Mouse (Mus musculus) heart, postnatal 0 days (tissue): ENCODE data around the gene Pla2g2f. TPM values are rescaled to one million over a fixed set of nuclear protein-coding genes. Genes with fewer than 3 reads are reported as not detected.

Experiments
- ATAC-seq: fragments of 200-750 bp; cut with Nextera tagmentation; 2 replicates; pipeline ENCODE4 v1.8.0; 2017; ENCODE audit warnings: low read depth, moderate number of reproducible peaks, moderate library complexity; ENCODE audit not compliant: insufficient read depth
- DNase-seq: peaks from one replicate; pipeline ENCODE4 v3.0.0-alpha.2; 2016; ENCODE audit warnings: low spot score
- H3K27ac ChIP-seq: fragments of 300-500 bp; sonication (generic); 2 replicates; pipeline ENCODE4 v1.5.1; 2014; ENCODE audit warnings: low read depth, mild to moderate bottlenecking
- H3K27me3 ChIP-seq: fragments of 300-500 bp; sonication (generic); 2 replicates; pipeline ENCODE4 v1.6.1; 2014; ENCODE audit warnings: low read length, mixed read lengths; ENCODE audit not compliant: control insufficient read depth, insufficient read depth
- H3K36me3 ChIP-seq: fragments of 300-500 bp; sonication (generic); replicated peaks from 2 replicates; pipeline ENCODE4 v1.6.1; 2014; ENCODE audit warnings: low read length, mixed read lengths; ENCODE audit not compliant: control insufficient read depth, insufficient read depth
- H3K4me1 ChIP-seq: fragments of 300-500 bp; sonication (generic); 2 replicates; pipeline ENCODE4 v1.6.1; 2014; ENCODE audit warnings: antibody characterized with exemption; ENCODE audit not compliant: control insufficient read depth, insufficient read depth
- H3K4me2 ChIP-seq: fragments of 300-500 bp; sonication (generic); 2 replicates; pipeline ENCODE4 v1.6.1; 2014; ENCODE audit warnings: low read depth, mild to moderate bottlenecking, low read length, moderate library complexity
- H3K4me3 ChIP-seq: fragments of 300-500 bp; sonication (generic); 2 replicates; pipeline ENCODE4 v1.5.1; 2014; ENCODE audit warnings: low read depth, low read length
- H3K9ac ChIP-seq: fragments of 300-500 bp; sonication (generic); replicated peaks from 2 replicates; pipeline ENCODE4 v1.6.1; 2014; ENCODE audit warnings: low read depth, low read length, mixed read lengths
- H3K9me3 ChIP-seq: fragments of 300-500 bp; sonication (generic); replicated peaks from 2 replicates; pipeline ENCODE4 v1.6.1; 2016; ENCODE audit warnings: low read length; ENCODE audit not compliant: control insufficient read depth
- CTCF ChIP-seq: IDR thresholded peaks from 2 replicates; pipeline ENCODE4 v1.5.1; 2016; ENCODE audit warnings: antibody characterized with exemption, control low read depth, low read depth
- EP300 ChIP-seq: IDR thresholded peaks from 2 replicates; pipeline ENCODE4 v1.6.1; 2016; ENCODE audit warnings: antibody characterized with exemption, low read depth
- WGBS: fragments of 180-500 bp; shearing (Covaris S2); extraction: QIAGEN DNeasy Blood & Tissue Kit; methylation state at CpG from one replicate; pipeline ENCODE4 v1.1.7; 2014; 5-methylcytosine and 5-hydroxymethylcytosine counted together
- polyA plus RNA-seq: library from polyadenylated mRNA; unstranded; fragments of >200 nt; fragmentation: Nextera tagmentation; extraction: Ambion mirVana; gene quantifications from 2 replicates; pipeline ENCODE4 v1.2.1, GENCODE M21; 2015
- total RNA-seq: library from RNA; depleted of rRNA; stranded (reverse); fragments of >200 nt; gene quantifications from 2 replicates; pipeline ENCODE4 v1.2.3, GENCODE M21; 2014; ENCODE audit warnings: low replicate concordance; rRNA removed

The Pla2g2f gene
- total RNA-seq = not detected in 2 replicates
- not detected in 2 replicates for polyA plus RNA-seq

DNA sequence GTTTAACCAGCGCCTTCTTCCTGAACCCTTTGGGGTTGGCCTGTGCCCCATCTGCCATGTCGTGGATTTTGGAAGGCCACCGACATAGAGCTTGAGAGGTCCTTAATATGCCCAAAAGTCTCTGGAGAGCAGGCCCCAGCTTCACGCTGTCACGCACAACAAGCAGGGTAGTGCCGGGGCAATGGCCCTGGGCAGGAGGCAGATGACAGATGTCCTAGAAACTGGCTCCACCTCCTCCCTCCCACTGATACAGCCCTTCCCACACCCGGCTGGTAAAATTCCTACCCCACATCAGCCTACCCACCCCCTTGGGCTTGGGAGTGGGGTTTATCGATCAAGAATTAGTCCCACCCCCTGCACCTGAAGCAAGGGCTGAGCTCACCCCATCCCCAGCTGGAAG lies at the start of gene Pla2g2f:
Pla2g2f (minus strand) TSS at position 211 of the 400 bp plus-strand sequence.
- WGBS = 75% methylated on average over 8 of the region's 8 CpGs
- Histone ChIP-seq H3K4me2 (no peak within 1 kb of the TSS), H3K4me1 (no peaks in the 10 kb centered on the region), H3K27me3 (no peaks in the 10 kb centered on the region; the same call in 1 of the 2 replicates), H3K27ac (no peak within 1 kb of the TSS), H3K36me3 (no peaks in the 10 kb centered on the region), H3K4me3 (no peak within 1 kb of the TSS), H3K9ac (no peak within 1 kb of the TSS), H3K9me3 (no peaks in the 10 kb centered on the region)
- DNase-seq = no peak
- ATAC-seq = no peak
- TF ChIP-seq EP300 (no peak), CTCF (no peak)

- Histone ChIP-seq H3K4me3 (no peak overlapping the region), H3K36me3 (no peaks in the 10 kb centered on the region), H3K9me3 (no peaks in the 10 kb centered on the region), H3K9ac (no peak overlapping the region), H3K4me1 (no peaks in the 10 kb centered on the region), H3K4me2 (no peak overlapping the region), H3K27ac (no peak overlapping the region), H3K27me3 (peaks cover 38% of the 10 kb centered on the region)
- WGBS = 56% methylated on average over 7 of the region's 7 CpGs
- TF ChIP-seq CTCF = no peak
- no peak for TF ChIP-seq EP300
- DNase-seq = no peak
- 0 out of 2 replicates have a peak, but pooled peaks have one; percentile 39 for ATAC-seq
Observed at GRCm38 (mm10) chr4:138806920-138807541, 49.6 kb upstream of the Pla2g2f start.

GRCm38 (mm10) chr4:138806160-138806559 lies 48.7 kb upstream of the Pla2g2f start:
- H3K9ac ChIP-seq = no peak overlapping the region
- no peaks in the 10 kb centered on the region for H3K36me3 ChIP-seq
- DNase-seq = no peak
- peaks cover 30% of the 10 kb centered on the region for H3K27me3 ChIP-seq
- WGBS = 71% methylated on average over 8 of the region's 8 CpGs
- no peak overlapping the region for H3K4me3 ChIP-seq
- no peak for TF ChIP-seq CTCF
- no peak for TF ChIP-seq EP300
- no peaks in the 10 kb centered on the region for H3K9me3 ChIP-seq
- H3K4me2 ChIP-seq = no peak overlapping the region
- no peak overlapping the region for H3K27ac ChIP-seq
- no peak for ATAC-seq
- no peaks in the 10 kb centered on the region for H3K4me1 ChIP-seq

GRCm38 (mm10) chr4:138805248-138805647 lies 47.8 kb upstream of the Pla2g2f start:
- Histone ChIP-seq H3K36me3 (no peaks in the 10 kb centered on the region), H3K27ac (no peak overlapping the region), H3K9ac (no peak overlapping the region), H3K9me3 (no peaks in the 10 kb centered on the region), H3K4me1 (0 out of 2 replicates have a peak, but pooled peaks cover 1% of the 10 kb centered on the region), H3K4me2 (no peak overlapping the region), H3K27me3 (peaks cover 21% of the 10 kb centered on the region), H3K4me3 (no peak overlapping the region)
- 74% methylated on average over 8 of the region's 8 CpGs for WGBS
- DNase-seq (no peak), ATAC-seq (no peak)
- TF ChIP-seq EP300 (no peak), CTCF (no peak)

DNA sequence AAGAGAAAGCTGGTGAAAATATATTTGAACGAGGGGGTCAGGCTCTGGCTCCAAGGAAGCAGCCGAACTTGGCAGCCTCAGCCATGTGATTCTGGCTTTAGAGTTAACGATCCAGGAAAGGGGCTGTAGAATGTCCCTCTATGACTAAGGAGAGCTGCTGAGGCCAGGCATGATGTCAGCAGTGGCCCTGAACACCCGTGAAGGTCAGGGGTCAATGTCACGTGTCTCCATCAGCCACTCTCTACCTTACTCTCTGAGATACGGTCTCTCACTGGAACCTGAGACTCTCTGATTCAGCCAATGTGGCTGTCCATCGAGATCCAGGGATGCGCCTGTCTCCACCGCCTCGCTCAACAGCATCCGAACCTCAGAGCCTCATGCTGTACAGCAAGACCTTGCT lies 45.5 kb upstream of the Pla2g2f start:
- H3K9me3 ChIP-seq = no peaks in the 10 kb centered on the region
- no peak for DNase-seq
- H3K4me2 ChIP-seq = no peak overlapping the region
- WGBS = 79% methylated on average over 11 of the region's 11 CpGs
- ATAC-seq = no peak
- no peak overlapping the region for H3K27ac ChIP-seq
- H3K4me1 ChIP-seq = 0 out of 2 replicates have a peak, but pooled peaks cover 8% of the 10 kb centered on the region
- no peak overlapping the region for H3K9ac ChIP-seq
- H3K4me3 ChIP-seq = no peak overlapping the region
- TF ChIP-seq CTCF (no peak), EP300 (no peak)
- peaks cover 12% of the 10 kb centered on the region for H3K27me3 ChIP-seq
- no peaks in the 10 kb centered on the region for H3K36me3 ChIP-seq
